Mouse (Mus musculus): Measurements from ENCODE around the gene H2-T23. TPM values are rescaled to one million over a fixed set of nuclear protein-coding genes. Genes with fewer than 3 reads are reported as not detected.
"Not testable (repeated sequence)": the region's sequence is repeated elsewhere in the genome, so short reads cannot be mapped to it uniquely, and the experiment has no call there.

H2-T23 gene
- polyA plus RNA-seq, 1 experiment, result 3.7 TPM

- not testable (repeated sequence) for H3K9me3 ChIP-seq (ENCODE audit: control insufficient read depth, low read length); H3K27me3 ChIP-seq (ENCODE audit: control insufficient read depth)
- Histone ChIP-seq H3K36me3 (ENCODE audit: control insufficient read depth) (peaks cover 22% of the 10 kb centered on the region), H3K4me3 (replicated peaks) (peak overlapping the region; percentile 58), H3K4me1 (ENCODE audit: control insufficient read depth) (peaks cover 40% of the 10 kb centered on the region)
Observed at GRCm38 (mm10) chr17:36030703-36031582, 1.7 kb downstream of the H2-T23 start.

GRCm38 (mm10) chr17:36030046-36030702 is 2.5 kb downstream of the H2-T23 start:
- peaks cover 24% of the 10 kb centered on the region for H3K36me3 ChIP-seq (ENCODE audit: control insufficient read depth)
- not testable (repeated sequence) for H3K4me3 ChIP-seq (replicated peaks); H3K9me3 ChIP-seq (ENCODE audit: control insufficient read depth, low read length); H3K27me3 ChIP-seq (ENCODE audit: control insufficient read depth)
- H3K4me1 ChIP-seq (ENCODE audit: control insufficient read depth), result peaks cover 42% of the 10 kb centered on the region

GRCm38 (mm10) chr17:36028879-36029619 is 3.6 kb downstream of the H2-T23 start:
- H3K36me3 ChIP-seq (ENCODE audit: control insufficient read depth), result peaks cover 31% of the 10 kb centered on the region
- H3K9me3 ChIP-seq (ENCODE audit: control insufficient read depth, low read length), result no peaks in the 10 kb centered on the region; the same call in 1 of the 2 replicates
- H3K27me3 ChIP-seq (ENCODE audit: control insufficient read depth), result no peaks in the 10 kb centered on the region
- no peak for TF ChIP-seq GATA1 (IDR thresholded peaks at IDR 0.05; ENCODE audit: low read length)
- no peak for TF ChIP-seq TAL1 (IDR thresholded peaks at IDR 0.05; ENCODE audit: low read length)
- peaks cover 49% of the 10 kb centered on the region for H3K4me1 ChIP-seq (ENCODE audit: control insufficient read depth)
- H3K4me3 ChIP-seq (replicated peaks), result no peak overlapping the region

GRCm38 (mm10) chr17:36027663-36028062 is 5.0 kb downstream of the H2-T23 start:
- no peak overlapping the region for H3K4me3 ChIP-seq (replicated peaks)
- TF ChIP-seq GATA1 (IDR thresholded peaks at IDR 0.05; ENCODE audit: low read length) (no peak), TAL1 (IDR thresholded peaks at IDR 0.05; ENCODE audit: low read length) (no peak)
- peaks cover 37% of the 10 kb centered on the region for H3K36me3 ChIP-seq (ENCODE audit: control insufficient read depth)
- peaks cover 61% of the 10 kb centered on the region for H3K4me1 ChIP-seq (ENCODE audit: control insufficient read depth)
- no peaks in the 10 kb centered on the region for H3K27me3 ChIP-seq (ENCODE audit: control insufficient read depth)
- no peaks in the 10 kb centered on the region; the same call in 1 of the 2 replicates for H3K9me3 ChIP-seq (ENCODE audit: control insufficient read depth, low read length)

GRCm38 (mm10) chr17:36025901-36026300 is 6.8 kb downstream of the H2-T23 start:
- TF ChIP-seq TAL1 (IDR thresholded peaks at IDR 0.05; ENCODE audit: low read length) (no peak), GATA1 (IDR thresholded peaks at IDR 0.05; ENCODE audit: low read length) (no peak)
- Histone ChIP-seq H3K27me3 (ENCODE audit: control insufficient read depth) (no peaks in the 10 kb centered on the region), H3K9me3 (ENCODE audit: control insufficient read depth, low read length) (no peaks in the 10 kb centered on the region; the same call in 1 of the 2 replicates), H3K4me3 (replicated peaks) (no peak overlapping the region), H3K4me1 (ENCODE audit: control insufficient read depth) (peaks cover 68% of the 10 kb centered on the region), H3K36me3 (ENCODE audit: control insufficient read depth) (peaks cover 42% of the 10 kb centered on the region)

GRCm38 (mm10) chr17:36025197-36025596 is 7.5 kb downstream of the H2-T23 start:
- no peak for TF ChIP-seq TAL1 (IDR thresholded peaks at IDR 0.05; ENCODE audit: low read length)
- TF ChIP-seq GATA1 (IDR thresholded peaks at IDR 0.05; ENCODE audit: low read length), result no peak
- Histone ChIP-seq H3K27me3 (ENCODE audit: control insufficient read depth) (no peaks in the 10 kb centered on the region), H3K4me3 (replicated peaks) (no peak overlapping the region), H3K9me3 (ENCODE audit: control insufficient read depth, low read length) (no peaks in the 10 kb centered on the region; the same call in 1 of the 2 replicates), H3K36me3 (ENCODE audit: control insufficient read depth) (peaks cover 42% of the 10 kb centered on the region), H3K4me1 (ENCODE audit: control insufficient read depth) (peaks cover 69% of the 10 kb centered on the region)

GRCm38 (mm10) chr17:36023710-36024654 is 8.7 kb downstream of the H2-T23 start:
- TF ChIP-seq TAL1 (IDR thresholded peaks at IDR 0.05; ENCODE audit: low read length) (no peak), GATA1 (IDR thresholded peaks at IDR 0.05; ENCODE audit: low read length) (peak; percentile 66)
- Histone ChIP-seq H3K9me3 (ENCODE audit: control insufficient read depth, low read length) (no peaks in the 10 kb centered on the region; the same call in 1 of the 2 replicates), H3K27me3 (ENCODE audit: control insufficient read depth) (no peaks in the 10 kb centered on the region), H3K4me1 (ENCODE audit: control insufficient read depth) (peaks cover 73% of the 10 kb centered on the region), H3K36me3 (ENCODE audit: control insufficient read depth) (peaks cover 41% of the 10 kb centered on the region), H3K4me3 (replicated peaks) (peak overlapping the region; percentile 7)

GRCm38 (mm10) chr17:36022922-36023321 is 9.7 kb downstream of the H2-T23 start:
- no peak overlapping the region for H3K4me3 ChIP-seq (replicated peaks)
- peaks cover 70% of the 10 kb centered on the region for H3K4me1 ChIP-seq (ENCODE audit: control insufficient read depth)

More at GRCm38 (mm10) chr17:36022922-36023321, 9.7 kb downstream of the H2-T23 start:
- TF ChIP-seq TAL1 (IDR thresholded peaks at IDR 0.05; ENCODE audit: low read length) (no peak), GATA1 (IDR thresholded peaks at IDR 0.05; ENCODE audit: low read length) (no peak)
- Histone ChIP-seq H3K27me3 (ENCODE audit: control insufficient read depth) (no peaks in the 10 kb centered on the region), H3K36me3 (ENCODE audit: control insufficient read depth) (peaks cover 35% of the 10 kb centered on the region), H3K9me3 (ENCODE audit: control insufficient read depth, low read length) (no peaks in the 10 kb centered on the region; the same call in 1 of the 2 replicates)
